Mouse (Mus musculus) kidney, adult 11 months (tissue): ENCODE results near the gene Gm26620.

Experiments
- DNase-seq: peaks from one replicate; pipeline ENCODE4 v3.0.0; 2022

Gm26620 gene

DNA sequence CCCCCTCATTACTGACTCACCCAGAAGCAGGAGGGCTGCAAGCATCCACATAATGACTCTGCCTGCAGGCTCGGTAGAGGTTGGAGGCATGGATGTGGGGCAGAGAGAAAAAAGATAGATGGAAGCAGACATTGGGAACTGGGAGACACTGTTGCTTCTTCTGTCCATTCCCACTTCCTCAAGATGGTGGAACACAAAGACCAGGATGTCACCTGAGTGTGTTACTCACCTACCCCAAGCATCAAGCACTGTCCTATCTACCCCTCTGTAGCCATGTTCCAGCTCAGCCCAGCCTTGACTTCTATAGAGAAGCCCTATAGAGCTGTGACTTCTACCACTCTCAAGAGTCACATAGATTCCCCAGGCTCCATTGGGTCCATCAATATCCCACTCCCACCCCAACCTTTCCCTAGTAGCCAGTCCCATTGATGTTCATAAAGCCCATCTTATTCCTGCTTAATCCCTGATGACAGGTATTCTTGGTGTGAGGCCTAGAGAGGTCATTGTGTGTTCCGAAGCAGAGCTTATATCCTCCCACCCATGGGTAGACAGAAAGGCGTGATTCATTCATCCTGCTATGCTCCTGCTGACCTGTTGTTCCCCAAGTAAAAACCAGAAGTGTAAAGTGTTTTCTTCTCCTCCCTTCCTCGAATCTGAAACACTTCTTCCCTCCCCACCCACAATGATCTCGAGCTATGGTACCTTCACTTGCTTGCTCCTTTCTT is 28.2 kb downstream of the Gm26620 start, which contains the start of gene Fcrlb:
Gene Fcrlb, minus strand, starts transcription at position 51 of the 725 bp plus-strand sequence.
- DNase-seq: no peak

- DNase-seq: no peak
These were observed 30.8 kb downstream of the Gm26620 start for GRCm38 (mm10) chr1:170915657-170916056.

GRCm38 (mm10) chr1:170919308-170919707 is 34.4 kb downstream of the Gm26620 start:
- no peak for DNase-seq

DNA sequence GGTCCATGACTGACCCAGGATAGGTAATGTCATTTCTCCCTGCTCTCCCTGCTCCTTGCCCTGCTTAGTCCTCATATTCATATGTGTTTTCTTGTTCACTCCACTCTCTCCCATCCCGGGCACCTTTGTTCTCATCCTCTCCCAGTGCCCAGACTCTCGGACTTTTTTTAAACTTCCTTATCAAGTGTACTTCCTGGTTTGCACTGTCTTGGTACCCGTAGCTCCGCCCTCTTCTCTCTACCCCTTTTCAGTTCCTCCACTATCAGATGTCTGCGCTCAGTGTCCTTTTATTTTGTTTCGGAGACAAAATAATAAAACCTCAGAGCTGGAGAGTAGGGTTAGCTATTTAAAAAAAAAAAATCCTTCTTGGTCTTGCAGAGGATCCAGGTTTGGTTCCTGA is 39.6 kb downstream of the Gm26620 start:
- DNase-seq: no peak

- no peak for DNase-seq
These were observed 42.1 kb downstream of the Gm26620 start for GRCm38 (mm10) chr1:170926941-170927340.

DNA sequence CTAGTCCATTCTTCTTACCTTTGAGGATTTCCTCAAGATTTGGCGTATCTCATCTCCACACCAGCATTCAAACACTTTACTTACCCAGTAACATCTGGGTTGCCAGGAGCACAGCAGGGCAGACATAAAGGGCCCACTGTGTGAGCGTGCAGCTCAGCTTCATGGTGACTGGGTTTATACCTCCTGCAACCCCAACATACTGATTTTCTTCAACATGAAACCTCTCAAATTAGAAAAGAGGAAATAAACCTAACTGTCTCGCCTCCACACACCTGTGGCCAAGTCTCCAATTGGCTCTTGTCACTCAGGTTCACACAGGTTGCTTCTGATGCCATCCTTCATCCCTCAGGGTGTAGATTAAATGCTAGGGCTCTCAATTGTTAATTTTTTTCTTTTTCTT is 42.5 kb downstream of the Gm26620 start, which contains the start of gene Fcrla:
Gene Fcrla, minus strand, starts transcription at position 206 of the 400 bp plus-strand sequence.
- DNase-seq: no peak

- DNase-seq: no peak
These were observed 43.6 kb downstream of the Gm26620 start for GRCm38 (mm10) chr1:170928467-170928866.

- no peak for DNase-seq
These were observed 44.4 kb downstream of the Gm26620 start for GRCm38 (mm10) chr1:170929245-170929644.

GRCm38 (mm10) chr1:170932043-170932442 is 47.2 kb downstream of the Gm26620 start:
- DNase-seq: no peak

- DNase-seq: no peak
These were observed 48.6 kb downstream of the Gm26620 start for GRCm38 (mm10) chr1:170933386-170933920.

DNA sequence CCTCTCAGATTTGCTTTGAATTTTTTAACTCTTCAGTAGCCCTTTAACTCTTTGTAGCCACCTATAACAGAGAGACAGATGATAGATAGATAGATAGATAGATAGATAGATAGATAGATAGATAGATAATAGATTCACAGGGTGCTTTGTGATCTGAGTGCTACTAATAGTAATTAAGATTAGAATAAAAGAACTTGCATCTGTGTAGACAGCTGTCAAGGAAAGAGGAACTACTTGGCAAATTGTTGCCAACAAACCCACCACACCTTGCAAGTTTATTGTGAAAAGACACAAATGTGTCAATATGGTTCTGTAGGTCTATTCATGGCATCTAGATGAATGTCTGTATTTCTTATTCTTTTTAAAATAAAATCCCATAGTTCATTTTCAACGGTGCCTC is 49.1 kb downstream of the Gm26620 start:
- DNase-seq: no peak

- DNase-seq: no peak
These were observed 49.5 kb downstream of the Gm26620 start for GRCm38 (mm10) chr1:170934383-170934782.
